Mouse (Mus musculus) MEL (cell line): ENCODE measurements at regions not wholly inside any gene's neighbourhood (a gene's known extent, or its start where the extent isn't known, plus 50 kb on each side); places are given as distances from the start of the nearest gene placed in this dataset.

Experiments
- CTCF ChIP-seq, 3 experiments: IDR thresholded peaks in 2 of 3; conservative IDR thresholded peaks in 1 of 3; 2 replicates each; pipeline ENCODE4 v1.5.1; 2011 to 2012; ENCODE audit warnings: low read length in 3 of 3, low read depth in 2 of 3, mild to moderate bottlenecking in 2 of 3, improper control_type of control experiment in 1 of 3, inconsistent platforms in 1 of 3, mixed read lengths in 1 of 3, moderate library complexity in 1 of 3; ENCODE audit not compliant: control insufficient read depth in 1 of 3, insufficient read depth in 1 of 3, poor library complexity in 1 of 3, severe bottlenecking in 1 of 3
- KAT2A ChIP-seq: conservative IDR thresholded peaks from 2 replicates; pipeline ENCODE4 v1.6.1; 2012; ENCODE audit warnings: low read depth, low read length, improper control_type of control experiment, inconsistent platforms
- ZNF384 ChIP-seq: IDR thresholded peaks from 2 replicates; pipeline ENCODE4 v1.6.1; 2012; ENCODE audit warnings: low read depth, mild to moderate bottlenecking, inconsistent platforms, low read length, improper control_type of control experiment

DNA sequence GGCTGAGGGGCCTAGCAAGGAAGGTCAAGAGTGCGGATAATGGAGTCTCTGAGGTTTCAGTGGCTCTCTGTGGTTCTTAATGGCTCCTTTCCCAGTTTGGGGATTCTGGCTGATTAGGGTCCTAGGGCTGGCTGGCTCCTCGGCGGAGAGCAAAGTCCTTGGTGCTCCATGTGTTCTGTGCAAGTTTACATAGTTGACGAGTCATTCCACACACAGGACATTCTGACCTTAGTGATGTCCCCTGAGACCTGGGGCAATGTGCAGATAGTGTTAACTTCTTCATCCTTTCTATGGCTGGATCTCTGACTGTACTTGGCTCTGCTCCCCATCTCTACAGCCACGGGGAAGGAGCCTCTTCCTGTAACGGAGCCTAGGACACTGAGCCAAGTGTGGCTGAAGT is 65.0 kb upstream of the Id2 start:
- no peak for TF ChIP-seq KAT2A
- no peak for TF ChIP-seq CTCF (IDR thresholded peaks at IDR 0.05 in 2 of 3, conservative IDR thresholded peaks at IDR 0.05 in 1 of 3; ENCODE audit: control insufficient read depth in 1 of 3, insufficient read depth in 1 of 3, low read depth in 2 of 3, low read length in 3 of 3, poor library complexity in 1 of 3, severe bottlenecking in 1 of 3)
- no peak for TF ChIP-seq ZNF384
